Mouse (Mus musculus): ENCODE data around the gene 1700001P01Rik. TPM values are rescaled to one million over a fixed set of nuclear protein-coding genes. Genes with fewer than 3 reads are reported as not detected.

Gene 1700001P01Rik
- total and polyA plus RNA-seq, 2 experiments from 2014 or later = not detected

DNA sequence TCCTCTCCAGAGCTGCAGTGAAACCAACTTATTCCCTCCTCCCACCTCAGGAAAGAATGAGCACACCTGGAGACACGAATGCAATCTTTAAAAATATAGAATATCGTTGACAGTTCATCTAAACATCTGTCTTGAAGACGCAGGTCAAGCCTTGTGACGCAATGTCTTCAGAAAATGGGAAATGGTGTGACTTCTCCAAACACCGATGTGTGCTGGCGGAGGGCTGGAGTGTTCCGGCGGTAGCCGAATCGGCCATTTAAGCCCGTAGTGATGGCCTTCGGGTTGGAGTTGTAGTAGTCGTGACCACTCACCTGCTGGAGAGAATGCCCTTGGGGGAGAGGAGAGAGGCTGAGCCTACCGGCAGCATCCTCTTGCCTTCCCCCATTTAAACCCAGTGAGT is 4.3 kb downstream of the 1700001P01Rik start:
- H3K4me3 ChIP-seq (ENCODE audit: low read depth, low read length) = no peak overlapping the region
- TF ChIP-seq EP300 (IDR thresholded peaks at IDR 0.05; ENCODE audit: low read depth) (no peak), CTCF (IDR thresholded peaks at IDR 0.05; ENCODE audit: low read depth) (no peak)
- no peak overlapping the region for H3K4me2 ChIP-seq (ENCODE audit: low read depth, low read length)
- H3K36me3 ChIP-seq (replicated peaks; ENCODE audit: control insufficient read depth, insufficient read depth, low read length) = no peaks in the 10 kb centered on the region
- no peaks in the 10 kb centered on the region for H3K27me3 ChIP-seq (ENCODE audit: control insufficient read depth, insufficient read depth, low read length)
- H3K4me1 ChIP-seq (ENCODE audit: control insufficient read depth, insufficient read depth) = no peaks in the 10 kb centered on the region
- H3K9me3 ChIP-seq (replicated peaks; ENCODE audit: control insufficient read depth, low read length) = no peaks in the 10 kb centered on the region
- DNase-seq (ENCODE audit: low spot score) (no peak), ATAC-seq (ENCODE audit: insufficient read depth, low read depth) (no peak)
- 72% methylated on average over 14 of the region's 14 CpGs for WGBS
- no peak overlapping the region for H3K27ac ChIP-seq (ENCODE audit: low read depth)
- H3K9ac ChIP-seq (replicated peaks; ENCODE audit: low read depth, low read length) = no peak overlapping the region

DNA sequence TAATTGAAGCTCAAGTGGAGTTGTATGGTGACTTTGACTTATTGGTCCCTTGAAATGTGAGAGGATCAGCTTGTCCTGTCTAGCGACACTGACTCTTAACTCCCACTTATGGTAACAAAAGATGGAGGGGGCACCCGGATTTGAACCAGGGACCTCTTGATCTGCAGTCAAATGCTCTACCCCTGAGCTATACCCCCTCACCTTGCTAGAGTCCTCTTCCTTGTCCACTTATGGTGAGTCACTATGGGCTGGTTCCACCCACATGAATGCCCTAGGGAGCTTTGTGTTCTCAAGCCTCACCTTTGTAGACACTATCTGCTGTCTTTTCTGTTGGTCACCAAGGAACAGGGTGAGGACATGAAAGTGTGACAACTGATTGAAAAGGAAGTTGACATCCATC is 6.0 kb downstream of the 1700001P01Rik start:
- H3K27ac ChIP-seq (ENCODE audit: low read depth) = no peak overlapping the region
- H3K9ac ChIP-seq (replicated peaks; ENCODE audit: low read depth, low read length) = no peak overlapping the region
- no peaks in the 10 kb centered on the region for H3K27me3 ChIP-seq (ENCODE audit: control insufficient read depth, insufficient read depth, low read length)
- H3K9me3 ChIP-seq (replicated peaks; ENCODE audit: control insufficient read depth, low read length) = no peaks in the 10 kb centered on the region
- peaks cover 10% of the 10 kb centered on the region for H3K4me1 ChIP-seq (ENCODE audit: control insufficient read depth, insufficient read depth)
- ATAC-seq (ENCODE audit: insufficient read depth, low read depth) (no peak), DNase-seq (ENCODE audit: low spot score) (no peak)
- WGBS = 22% methylated on average over 2 of the region's 2 CpGs
- no peak overlapping the region for H3K4me3 ChIP-seq (ENCODE audit: low read depth, low read length)
- H3K36me3 ChIP-seq (replicated peaks; ENCODE audit: control insufficient read depth, insufficient read depth, low read length) = no peaks in the 10 kb centered on the region
- H3K4me2 ChIP-seq (ENCODE audit: low read depth, low read length) = no peak overlapping the region
- TF ChIP-seq EP300 (IDR thresholded peaks at IDR 0.05; ENCODE audit: low read depth) = no peak
- no peak for TF ChIP-seq CTCF (IDR thresholded peaks at IDR 0.05; ENCODE audit: low read depth)

DNA sequence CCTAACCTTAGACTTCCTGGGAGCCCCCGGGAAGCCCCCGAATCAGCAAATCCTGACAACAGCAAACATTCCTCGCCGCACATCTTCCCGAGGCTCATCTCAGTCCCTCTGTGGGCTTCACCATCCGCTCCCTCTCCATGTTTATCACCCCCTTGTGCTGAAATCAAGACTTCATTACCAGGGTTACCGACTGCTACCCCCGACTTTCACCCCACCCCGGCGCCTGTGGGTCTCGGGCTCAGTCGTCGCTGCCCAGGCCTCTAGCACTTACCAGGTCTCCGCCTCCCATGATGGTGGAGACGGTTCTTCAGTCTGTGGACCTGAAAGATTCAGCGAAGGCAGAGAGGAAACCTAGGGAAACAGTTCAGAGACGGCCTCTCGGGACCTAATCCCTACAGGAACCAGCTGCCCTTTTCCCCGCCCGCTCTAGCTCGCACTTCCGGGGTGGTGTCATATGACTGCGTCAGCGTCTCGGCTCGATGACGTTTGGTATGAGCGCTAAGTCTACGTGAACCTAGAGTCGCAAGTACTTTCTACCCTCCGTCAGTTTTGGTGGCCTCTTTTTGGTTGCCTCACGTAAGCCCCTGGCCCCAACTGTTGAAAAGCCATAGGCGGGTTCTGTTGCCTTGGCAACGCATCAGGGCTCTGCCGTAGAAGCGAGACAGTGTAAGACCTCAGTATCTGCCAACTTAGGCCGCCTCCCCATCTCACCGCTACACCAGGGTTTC is 9.4 kb downstream of the 1700001P01Rik start, which contains the start of gene Cwc25:
Gene Cwc25 (minus strand): TSS at position 403 of the 728 bp plus-strand sequence.
- peak within 1 kb of the TSS; percentile 89 for H3K27ac ChIP-seq (ENCODE audit: low read depth)
- ATAC-seq (ENCODE audit: insufficient read depth, low read depth) (peak; percentile 97), DNase-seq (ENCODE audit: low spot score) (peak; percentile 93)
- H3K27me3 ChIP-seq (ENCODE audit: control insufficient read depth, insufficient read depth, low read length) = no peaks in the 10 kb centered on the region
- H3K4me1 ChIP-seq (ENCODE audit: control insufficient read depth, insufficient read depth) = peaks cover 10% of the 10 kb centered on the region
- H3K9ac ChIP-seq (replicated peaks; ENCODE audit: low read depth, low read length) = peak within 1 kb of the TSS; percentile 92
- H3K9me3 ChIP-seq (replicated peaks; ENCODE audit: control insufficient read depth, low read length) = no peaks in the 10 kb centered on the region
- peak within 1 kb of the TSS; percentile 86 for H3K4me3 ChIP-seq (ENCODE audit: low read depth, low read length)
- peaks cover 21% of the 10 kb centered on the region for H3K36me3 ChIP-seq (replicated peaks; ENCODE audit: control insufficient read depth, insufficient read depth, low read length)
- TF ChIP-seq EP300 (IDR thresholded peaks at IDR 0.05; ENCODE audit: low read depth) = no peak
- no peak for TF ChIP-seq CTCF (IDR thresholded peaks at IDR 0.05; ENCODE audit: low read depth)
- WGBS = under 1% methylated on average over 38 of the region's 38 CpGs
- peak within 1 kb of the TSS; percentile 91 for H3K4me2 ChIP-seq (ENCODE audit: low read depth, low read length)

DNA sequence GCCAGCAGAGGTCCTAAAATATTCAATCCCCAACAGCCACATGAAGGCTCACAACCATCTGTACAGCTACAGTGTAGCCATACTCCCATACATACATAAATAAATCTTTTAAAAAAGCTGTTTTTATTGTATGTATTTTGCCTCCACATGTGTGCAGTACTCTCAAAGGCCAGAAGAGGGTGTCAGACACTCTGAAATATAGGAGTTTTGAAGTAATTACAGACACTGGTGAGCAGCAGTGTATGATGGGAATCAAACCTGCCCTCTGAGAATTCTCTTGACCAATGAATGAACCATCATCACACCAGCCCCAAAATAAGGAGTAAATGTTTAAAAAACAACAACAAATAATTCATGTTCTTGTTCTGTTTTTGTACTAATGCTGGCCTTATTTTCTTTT is 14.1 kb downstream of the 1700001P01Rik start:
- H3K27me3 ChIP-seq (ENCODE audit: control insufficient read depth, insufficient read depth, low read length) = no peaks in the 10 kb centered on the region
- H3K4me2 ChIP-seq (ENCODE audit: low read depth, low read length) = no peak overlapping the region
- H3K9me3 ChIP-seq (replicated peaks; ENCODE audit: control insufficient read depth, low read length) = no peaks in the 10 kb centered on the region
- H3K36me3 ChIP-seq (replicated peaks; ENCODE audit: control insufficient read depth, insufficient read depth, low read length) = peaks cover 49% of the 10 kb centered on the region
- H3K4me1 ChIP-seq (ENCODE audit: control insufficient read depth, insufficient read depth) = peaks cover 10% of the 10 kb centered on the region
- TF ChIP-seq CTCF (IDR thresholded peaks at IDR 0.05; ENCODE audit: low read depth) = no peak
- no peak for TF ChIP-seq EP300 (IDR thresholded peaks at IDR 0.05; ENCODE audit: low read depth)
- ATAC-seq (ENCODE audit: insufficient read depth, low read depth) = no peak
- no peak overlapping the region for H3K4me3 ChIP-seq (ENCODE audit: low read depth, low read length)
- no peak overlapping the region for H3K9ac ChIP-seq (replicated peaks; ENCODE audit: low read depth, low read length)
- H3K27ac ChIP-seq (ENCODE audit: low read depth) = no peak overlapping the region
- no peak for DNase-seq (ENCODE audit: low spot score)

DNA sequence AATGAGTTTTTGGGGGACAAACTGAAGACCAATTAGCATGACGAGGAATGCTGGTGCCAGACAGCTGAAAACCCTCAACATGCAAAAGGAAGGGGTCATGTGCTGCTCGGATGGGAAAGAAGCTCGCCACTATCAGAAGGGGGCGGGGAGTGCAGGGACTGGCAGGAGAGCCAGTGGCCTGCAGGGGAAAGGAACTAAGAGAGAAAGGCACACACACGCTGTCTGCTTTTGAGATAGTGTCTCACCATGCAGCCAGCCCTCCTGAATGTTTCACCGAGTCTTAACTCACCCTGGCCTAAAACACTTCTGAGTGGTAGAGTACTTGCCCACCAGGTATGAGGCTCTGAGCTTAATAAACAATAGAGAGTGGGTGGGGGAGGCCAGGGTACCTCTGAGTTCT is 16.8 kb downstream of the 1700001P01Rik start:
- Histone ChIP-seq H3K4me3 (ENCODE audit: low read depth, low read length) (no peak overlapping the region), H3K27me3 (ENCODE audit: control insufficient read depth, insufficient read depth, low read length) (no peaks in the 10 kb centered on the region), H3K36me3 (replicated peaks; ENCODE audit: control insufficient read depth, insufficient read depth, low read length) (peaks cover 70% of the 10 kb centered on the region), H3K27ac (ENCODE audit: low read depth) (no peak overlapping the region), H3K9me3 (replicated peaks; ENCODE audit: control insufficient read depth, low read length) (no peaks in the 10 kb centered on the region), H3K4me1 (ENCODE audit: control insufficient read depth, insufficient read depth) (no peaks in the 10 kb centered on the region), H3K9ac (replicated peaks; ENCODE audit: low read depth, low read length) (no peak overlapping the region), H3K4me2 (ENCODE audit: low read depth, low read length) (no peak overlapping the region)
- ATAC-seq (ENCODE audit: insufficient read depth, low read depth) (no peak), DNase-seq (ENCODE audit: low spot score) (no peak)
- WGBS = 55% methylated on average over 6 of the region's 6 CpGs
- no peak for TF ChIP-seq CTCF (IDR thresholded peaks at IDR 0.05; ENCODE audit: low read depth)

DNA sequence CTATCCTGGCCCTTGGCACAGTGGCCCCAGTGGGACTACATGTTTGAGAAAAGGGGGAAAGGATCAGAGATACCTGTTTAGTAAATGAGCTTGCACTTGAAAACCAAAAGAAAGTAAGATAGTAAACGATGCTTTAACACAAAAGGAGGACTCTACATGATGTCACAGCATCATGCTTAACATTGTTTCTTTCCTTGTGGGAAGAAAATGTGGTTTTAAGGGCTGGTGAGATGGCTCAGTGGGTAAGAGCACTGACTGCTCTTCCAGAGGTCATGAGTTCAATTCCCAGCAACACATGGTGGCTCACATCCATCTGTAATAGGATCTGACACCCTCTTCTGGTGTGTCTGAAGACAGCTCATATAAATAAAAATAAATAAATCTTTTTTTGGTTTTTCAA is 17.6 kb downstream of the 1700001P01Rik start:
- no peaks in the 10 kb centered on the region for H3K9me3 ChIP-seq (replicated peaks; ENCODE audit: control insufficient read depth, low read length)
- TF ChIP-seq EP300 (IDR thresholded peaks at IDR 0.05; ENCODE audit: low read depth) (no peak), CTCF (IDR thresholded peaks at IDR 0.05; ENCODE audit: low read depth) (no peak)
- H3K4me3 ChIP-seq (ENCODE audit: low read depth, low read length) = no peak overlapping the region
- no peaks in the 10 kb centered on the region for H3K4me1 ChIP-seq (ENCODE audit: control insufficient read depth, insufficient read depth)
- no peaks in the 10 kb centered on the region for H3K27me3 ChIP-seq (ENCODE audit: control insufficient read depth, insufficient read depth, low read length)
- 93% methylated on average over 1 of the region's 1 CpGs for WGBS
- DNase-seq (ENCODE audit: low spot score) (no peak), ATAC-seq (ENCODE audit: insufficient read depth, low read depth) (no peak)
- no peak overlapping the region for H3K9ac ChIP-seq (replicated peaks; ENCODE audit: low read depth, low read length)
- H3K36me3 ChIP-seq (replicated peaks; ENCODE audit: control insufficient read depth, insufficient read depth, low read length) = peaks cover 75% of the 10 kb centered on the region
- no peak overlapping the region for H3K27ac ChIP-seq (ENCODE audit: low read depth)
- no peak overlapping the region for H3K4me2 ChIP-seq (ENCODE audit: low read depth, low read length)

Data from heart, postnatal 0 days (tissue).